Mouse (Mus musculus) heart, adult 18-20 months (tissue): ENCODE data around the gene Olfr385. TPM values are rescaled to one million over a fixed set of nuclear protein-coding genes. Genes with fewer than 3 reads are reported as not detected.
"Not testable (repeated sequence)": the region's sequence is repeated elsewhere in the genome, so short reads cannot be mapped to it uniquely, and the experiment has no call there.

Experiments used
- DNase-seq, 2 experiments: peaks; one replicate each; pipeline ENCODE4 v3.0.0; 2021 to 2022; ENCODE audit warnings: mixed read lengths in 1 of 2
- long read RNA-seq, 2 experiments: library from polyadenylated mRNA; stranded (forward); transcript quantifications; one replicate each; pipeline ENCODE4 v2.0.0; 2021
- total RNA-seq, 2 experiments: library from RNA; stranded (reverse); gene quantifications; 2 replicates each; pipeline ENCODE4 v1.2.3; 2021

Gene Olfr385
- not detected for total RNA-seq
- long read RNA-seq, experiment 1 = 0 reads
- long read RNA-seq, experiment 2 = 0 reads

GRCm38 (mm10) chr11:73592908-73593307 is at the start of gene Olfr385:
TSS of gene Olfr385 (minus strand) at chr11:73593008.
- DNase-seq = no peak

DNA sequence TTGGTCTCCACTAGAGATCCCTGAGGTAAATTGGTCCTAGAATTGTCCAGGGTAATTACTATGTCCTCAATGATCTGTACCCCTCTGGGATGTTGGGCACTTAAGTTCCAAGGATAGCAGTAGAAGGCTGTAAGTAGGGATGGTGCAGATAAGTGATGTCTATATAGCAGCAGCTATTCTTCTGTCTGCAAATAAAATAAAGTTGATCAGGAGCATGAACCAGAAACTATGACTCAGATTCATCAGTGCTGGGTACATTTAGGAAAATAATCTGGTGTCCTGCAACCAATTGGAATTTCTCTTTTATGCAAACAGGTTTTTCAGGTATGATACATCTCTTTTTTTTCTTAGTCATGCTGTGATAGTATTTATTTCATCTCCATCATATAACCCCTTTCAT is 5.5 kb upstream of the Olfr385 start, which contains the start of gene Olfr384:
Gene Olfr384, plus strand, starts transcription at position 301 of the 400 bp plus-strand sequence.
- no peak for DNase-seq

DNA sequence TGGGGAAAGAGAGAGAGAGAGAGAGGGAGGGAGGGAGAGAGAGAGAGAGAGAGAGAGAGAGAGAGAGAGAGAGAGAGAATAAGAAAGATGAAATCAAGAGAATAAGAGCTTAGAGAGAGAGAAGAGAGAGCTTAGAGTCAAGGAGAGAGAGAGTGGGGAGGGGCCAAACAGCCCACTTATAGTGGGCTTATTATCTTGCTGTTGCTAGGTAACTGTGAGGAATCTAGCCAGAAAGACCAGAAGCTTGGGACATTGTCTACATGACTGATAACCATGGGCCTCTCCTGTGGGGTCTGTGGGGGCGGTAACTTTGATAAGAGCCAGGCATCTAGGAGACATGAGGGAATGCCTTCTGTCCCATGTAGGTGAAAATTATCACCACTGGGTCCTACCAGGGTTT is 9.6 kb downstream of the Olfr385 start:
- DNase-seq = not testable (repeated sequence)

DNA sequence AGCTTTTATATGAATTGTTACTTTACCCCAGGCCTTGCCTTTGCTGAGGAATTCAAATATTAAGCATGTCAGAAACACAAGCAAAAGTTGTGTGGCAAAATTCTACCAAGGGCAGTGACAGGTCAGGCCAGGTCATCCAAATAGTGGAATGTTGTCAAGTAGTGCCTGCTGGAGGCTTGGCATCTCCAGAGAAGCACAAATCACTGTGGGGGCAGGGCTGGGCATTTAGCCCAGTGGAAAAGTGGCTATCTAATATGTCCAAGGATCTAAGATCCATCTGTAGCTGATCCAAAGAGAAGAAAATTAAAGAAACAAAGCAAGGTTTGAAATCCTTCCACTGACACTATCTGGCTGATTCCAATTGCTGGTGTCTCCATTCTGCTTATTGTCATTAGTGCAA is 12.9 kb downstream of the Olfr385 start:
- no peak for DNase-seq

Other genes starting within 250 kb of the Olfr385 start
- not detected for gene Olfr20, start 242.2 kb downstream of the Olfr385 start, total RNA-seq
- gene Olfr376, start 221.8 kb downstream of the Olfr385 start, total RNA-seq = not detected
- gene Olfr1, start 193.4 kb downstream of the Olfr385 start, total RNA-seq = not detected
- gene Olfr378, start 164.5 kb downstream of the Olfr385 start, total RNA-seq = not detected
- not detected for gene Olfr380, start 135.5 kb downstream of the Olfr385 start, total RNA-seq
- gene Olfr381, start 101.4 kb downstream of the Olfr385 start, total RNA-seq = not detected
- not detected for gene Olfr382, start 75.8 kb downstream of the Olfr385 start, total RNA-seq
- not detected for gene Olfr384, start 5.6 kb upstream of the Olfr385 start, total RNA-seq
- not detected for gene Zfp735, start 95.8 kb upstream of the Olfr385 start, total RNA-seq
- not detected for gene Olfr389, start 187.7 kb upstream of the Olfr385 start, total RNA-seq
- gene Olfr390, start 190.0 kb upstream of the Olfr385 start, total RNA-seq = not detected
- not detected for gene Olfr391-ps, start 210.0 kb upstream of the Olfr385 start, total RNA-seq
- gene Olfr392, start 224.0 kb upstream of the Olfr385 start, total RNA-seq = not detected